17 mouse cellular contexts compared by ENCODE assay signal in genomic region chr16:95267481-95268183, GRCm38 (mm10). TPM values are rescaled to one million over a fixed set of nuclear protein-coding genes. Genes with fewer than 3 reads are reported as not detected.
"Had no signal": no experiment of that assay in that cellular context is flagged by ENCODE, and none has a peak within 500 bp of the region (broad histone marks: within the 10 kb centered on the region; RNA-seq: fewer than 3 reads in every experiment).

No protein-coding gene starts in this region.

- H3K27ac ChIP-seq: kidney, embryonic 15.5 days; liver, embryonic 13.5 days; midbrain, embryonic 12.5 days; midbrain, embryonic 15.5 days; neural tube, embryonic 13.5 days; stomach, embryonic 15.5 days had no signal

- H3K4me2 ChIP-seq: kidney, embryonic 15.5 days; liver, embryonic 13.5 days; midbrain, embryonic 12.5 days; midbrain, embryonic 15.5 days; neural tube, embryonic 13.5 days; stomach, embryonic 15.5 days had no signal

- H3K9ac ChIP-seq: kidney, embryonic 15.5 days; liver, embryonic 13.5 days; midbrain, embryonic 12.5 days; midbrain, embryonic 15.5 days; neural tube, embryonic 13.5 days; stomach, embryonic 15.5 days had no signal

- DNase-seq: kidney, adult 11 months; kidney, postnatal 14 days; kidney, postnatal 4 days; liver, embryonic 13.5 days; lung, adult 2 months; lung, postnatal 14 days; lung, postnatal 4 days; retina, postnatal 1 day; right cerebral cortex, postnatal 25 days; spleen, adult 18-20 months; thymus, postnatal 25 days had no signal

- H3K27me3 ChIP-seq: kidney, embryonic 15.5 days; liver, embryonic 13.5 days; midbrain, embryonic 12.5 days; midbrain, embryonic 15.5 days; neural tube, embryonic 13.5 days; stomach, embryonic 15.5 days had no signal

- ATAC-seq: midbrain, embryonic 15.5 days had no signal

- H3K9me3 ChIP-seq: liver, embryonic 13.5 days; midbrain, embryonic 12.5 days; midbrain, embryonic 15.5 days; neural tube, embryonic 13.5 days; stomach, embryonic 15.5 days had no signal

- H3K36me3 ChIP-seq: kidney, embryonic 15.5 days; liver, embryonic 13.5 days; midbrain, embryonic 12.5 days; midbrain, embryonic 15.5 days; neural tube, embryonic 13.5 days; stomach, embryonic 15.5 days had no signal

- H3K4me1 ChIP-seq: liver, embryonic 13.5 days; midbrain, embryonic 12.5 days; midbrain, embryonic 15.5 days; neural tube, embryonic 13.5 days; stomach, embryonic 15.5 days had no signal

- H3K4me3 ChIP-seq: kidney, embryonic 15.5 days; liver, embryonic 13.5 days; midbrain, embryonic 12.5 days; midbrain, embryonic 15.5 days; neural tube, embryonic 13.5 days; stomach, embryonic 15.5 days had no signal

RNA-seq across cellular contexts. Expression of gene Kcnj15, which starts 10.3 kb away (rescaled TPM):
- total RNA-seq: neutrophil, adult 5-6 weeks had no signal
